Mouse (Mus musculus) B cell, adult 2 months (primary cell): Measurements from ENCODE around the gene Olfr549.

Experiments
- DNase-seq, 2 experiments: peaks; one replicate each; pipeline ENCODE4 v3.0.0; 2022

The Olfr549 gene

GRCm38 (mm10) chr7:102597378-102598031 is 47.8 kb downstream of the Olfr549 start, which contains the start of gene Olfr552:
Gene Olfr552 (plus strand): TSS chr7:102597770.
- DNase-seq = no peak
